Mouse (Mus musculus): ENCODE results near the gene Cul9. TPM values are rescaled to one million over a fixed set of nuclear protein-coding genes. Genes with fewer than 3 reads are reported as not detected.

Gene Cul9
- polyA plus RNA-seq, 1 experiment from 2014 or later, result 3.7 TPM

- Histone ChIP-seq H3K4me3 (ENCODE audit: low read depth, low read length) (no peak overlapping the region), H3K4me2 (ENCODE audit: low read depth, low read length) (no peak overlapping the region), H3K36me3 (replicated peaks; ENCODE audit: control insufficient read depth, insufficient read depth, low read depth, low read length) (peaks cover 7% of the 10 kb centered on the region), H3K27ac (replicated peaks; ENCODE audit: low read depth, low read length) (no peak overlapping the region), H3K9me3 (replicated peaks; ENCODE audit: control insufficient read depth, low read length) (no peaks in the 10 kb centered on the region), H3K9ac (replicated peaks; ENCODE audit: low read length) (no peak overlapping the region), H3K27me3 (ENCODE audit: control insufficient read depth, insufficient read depth, low read length) (no peaks in the 10 kb centered on the region), H3K4me1 (ENCODE audit: control insufficient read depth, insufficient read depth, low read length) (no peaks in the 10 kb centered on the region)
- 88% methylated on average over 9 of the region's 9 CpGs for WGBS
- ATAC-seq (replicated peaks; ENCODE audit: insufficient number of reproducible peaks, low FRiP score, low TSS enrichment, low read depth), result no peak
- DNase-seq (ENCODE audit: low spot score), result no peak
Measured at GRCm38 (mm10) chr17:46588173-46588572, 42.0 kb upstream of the Cul9 start.

- ATAC-seq (replicated peaks; ENCODE audit: insufficient number of reproducible peaks, low FRiP score, low TSS enrichment, low read depth), result no peak
- no peak overlapping the region for H3K4me2 ChIP-seq (ENCODE audit: low read depth, low read length)
- H3K27me3 ChIP-seq (ENCODE audit: control insufficient read depth, insufficient read depth, low read length), result no peaks in the 10 kb centered on the region
- H3K27ac ChIP-seq (replicated peaks; ENCODE audit: low read depth, low read length), result no peak overlapping the region
- peaks cover 11% of the 10 kb centered on the region for H3K36me3 ChIP-seq (replicated peaks; ENCODE audit: control insufficient read depth, insufficient read depth, low read depth, low read length)
- no peaks in the 10 kb centered on the region for H3K4me1 ChIP-seq (ENCODE audit: control insufficient read depth, insufficient read depth, low read length)
- 90% methylated on average over 8 of the region's 8 CpGs for WGBS
- H3K9me3 ChIP-seq (replicated peaks; ENCODE audit: control insufficient read depth, low read length), result no peaks in the 10 kb centered on the region
- no peak for DNase-seq (ENCODE audit: low spot score)
- no peak overlapping the region for H3K9ac ChIP-seq (replicated peaks; ENCODE audit: low read length)
- H3K4me3 ChIP-seq (ENCODE audit: low read depth, low read length), result no peak overlapping the region
Measured at GRCm38 (mm10) chr17:46586327-46586726, 40.1 kb upstream of the Cul9 start.

DNA sequence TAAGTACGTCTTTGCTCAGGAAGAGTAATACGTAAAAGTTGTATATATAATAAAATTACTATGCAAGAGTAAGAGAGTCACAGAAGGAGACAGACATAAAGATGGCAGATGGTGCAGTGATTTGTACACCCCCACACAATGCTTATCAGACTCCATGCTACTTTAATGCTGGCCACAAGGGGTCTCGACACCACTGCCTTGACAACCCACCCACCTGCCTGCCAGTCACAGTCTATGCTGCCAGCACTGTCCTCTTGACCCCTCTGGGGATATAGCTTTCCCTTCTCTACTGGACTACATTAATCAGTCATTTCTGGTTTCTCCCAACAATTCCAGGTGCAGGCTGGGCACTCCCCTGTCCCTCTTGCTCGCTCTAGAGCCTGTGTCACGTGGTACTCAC lies 32.5 kb upstream of the Cul9 start:
- H3K36me3 ChIP-seq (replicated peaks; ENCODE audit: control insufficient read depth, insufficient read depth, low read depth, low read length), result peaks cover 20% of the 10 kb centered on the region
- H3K9ac ChIP-seq (replicated peaks; ENCODE audit: low read length), result no peak overlapping the region
- ATAC-seq (replicated peaks; ENCODE audit: insufficient number of reproducible peaks, low FRiP score, low TSS enrichment, low read depth), result no peak
- H3K4me1 ChIP-seq (ENCODE audit: control insufficient read depth, insufficient read depth, low read length), result no peaks in the 10 kb centered on the region
- H3K4me2 ChIP-seq (ENCODE audit: low read depth, low read length), result no peak overlapping the region
- no peak overlapping the region for H3K27ac ChIP-seq (replicated peaks; ENCODE audit: low read depth, low read length)
- DNase-seq (ENCODE audit: low spot score), result peak; percentile 35
- H3K4me3 ChIP-seq (ENCODE audit: low read depth, low read length), result no peak overlapping the region
- no peaks in the 10 kb centered on the region for H3K9me3 ChIP-seq (replicated peaks; ENCODE audit: control insufficient read depth, low read length)
- 76% methylated on average over 5 of the region's 5 CpGs for WGBS
- no peaks in the 10 kb centered on the region for H3K27me3 ChIP-seq (ENCODE audit: control insufficient read depth, insufficient read depth, low read length)

GRCm38 (mm10) chr17:46576070-46576469 lies 29.9 kb upstream of the Cul9 start:
- no peak overlapping the region for H3K27ac ChIP-seq (replicated peaks; ENCODE audit: low read depth, low read length)
- H3K4me1 ChIP-seq (ENCODE audit: control insufficient read depth, insufficient read depth, low read length), result no peaks in the 10 kb centered on the region
- H3K9me3 ChIP-seq (replicated peaks; ENCODE audit: control insufficient read depth, low read length), result no peaks in the 10 kb centered on the region
- H3K27me3 ChIP-seq (ENCODE audit: control insufficient read depth, insufficient read depth, low read length), result no peaks in the 10 kb centered on the region
- no peak overlapping the region for H3K9ac ChIP-seq (replicated peaks; ENCODE audit: low read length)
- no peak for DNase-seq (ENCODE audit: low spot score)
- no peak overlapping the region for H3K4me2 ChIP-seq (ENCODE audit: low read depth, low read length)
- no peak overlapping the region for H3K4me3 ChIP-seq (ENCODE audit: low read depth, low read length)
- H3K36me3 ChIP-seq (replicated peaks; ENCODE audit: control insufficient read depth, insufficient read depth, low read depth, low read length), result peaks cover 21% of the 10 kb centered on the region
- ATAC-seq (replicated peaks; ENCODE audit: insufficient number of reproducible peaks, low FRiP score, low TSS enrichment, low read depth), result no peak
- WGBS, result 84% methylated on average over 13 of the region's 13 CpGs

GRCm38 (mm10) chr17:46574535-46574934 lies 28.3 kb upstream of the Cul9 start:
- Histone ChIP-seq H3K4me2 (ENCODE audit: low read depth, low read length) (no peak overlapping the region), H3K9ac (replicated peaks; ENCODE audit: low read length) (no peak overlapping the region), H3K27me3 (ENCODE audit: control insufficient read depth, insufficient read depth, low read length) (no peaks in the 10 kb centered on the region), H3K4me1 (ENCODE audit: control insufficient read depth, insufficient read depth, low read length) (no peaks in the 10 kb centered on the region), H3K9me3 (replicated peaks; ENCODE audit: control insufficient read depth, low read length) (no peaks in the 10 kb centered on the region), H3K27ac (replicated peaks; ENCODE audit: low read depth, low read length) (no peak overlapping the region), H3K36me3 (replicated peaks; ENCODE audit: control insufficient read depth, insufficient read depth, low read depth, low read length) (peaks cover 22% of the 10 kb centered on the region), H3K4me3 (ENCODE audit: low read depth, low read length) (no peak overlapping the region)
- ATAC-seq (replicated peaks; ENCODE audit: insufficient number of reproducible peaks, low FRiP score, low TSS enrichment, low read depth) (no peak), DNase-seq (ENCODE audit: low spot score) (no peak)
- 93% methylated on average over 7 of the region's 7 CpGs for WGBS

DNA sequence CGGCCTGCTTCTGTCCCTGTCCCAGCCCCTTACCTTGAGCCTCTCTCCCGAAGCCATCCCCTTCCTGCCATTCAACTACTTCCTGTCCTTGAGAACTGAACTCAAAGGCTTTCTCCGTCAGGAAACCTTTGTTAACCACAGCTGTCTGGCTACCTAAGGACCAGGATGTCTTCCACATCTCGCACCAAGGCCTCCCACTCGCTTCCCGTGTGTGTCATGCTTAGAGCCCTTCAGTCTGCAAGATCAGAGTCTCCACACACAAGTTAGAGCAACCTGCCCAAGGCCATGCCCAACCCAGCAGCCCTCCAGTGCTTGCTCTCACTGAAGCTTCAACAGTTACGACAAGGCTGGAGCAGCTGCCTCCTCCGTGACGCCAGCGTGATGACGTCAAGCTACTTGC lies 24.8 kb upstream of the Cul9 start:
- ATAC-seq (replicated peaks; ENCODE audit: insufficient number of reproducible peaks, low FRiP score, low TSS enrichment, low read depth) (no peak), DNase-seq (ENCODE audit: low spot score) (no peak)
- no peak overlapping the region for H3K4me2 ChIP-seq (ENCODE audit: low read depth, low read length)
- no peak overlapping the region; the same call in 1 of the 2 replicates for H3K9ac ChIP-seq (replicated peaks; ENCODE audit: low read length)
- 89% methylated on average over 11 of the region's 11 CpGs for WGBS
- H3K27me3 ChIP-seq (ENCODE audit: control insufficient read depth, insufficient read depth, low read length), result no peaks in the 10 kb centered on the region
- H3K9me3 ChIP-seq (replicated peaks; ENCODE audit: control insufficient read depth, low read length), result no peaks in the 10 kb centered on the region
- no peak overlapping the region for H3K4me3 ChIP-seq (ENCODE audit: low read depth, low read length)
- H3K27ac ChIP-seq (replicated peaks; ENCODE audit: low read depth, low read length), result no peak overlapping the region
- no peaks in the 10 kb centered on the region for H3K4me1 ChIP-seq (ENCODE audit: control insufficient read depth, insufficient read depth, low read length)
- H3K36me3 ChIP-seq (replicated peaks; ENCODE audit: control insufficient read depth, insufficient read depth, low read depth, low read length), result peaks cover 17% of the 10 kb centered on the region

GRCm38 (mm10) chr17:46559146-46559545 lies 13.0 kb upstream of the Cul9 start:
- H3K27me3 ChIP-seq (ENCODE audit: control insufficient read depth, insufficient read depth, low read length), result no peaks in the 10 kb centered on the region
- WGBS, result 91% methylated on average over 6 of the region's 6 CpGs
- H3K9me3 ChIP-seq (replicated peaks; ENCODE audit: control insufficient read depth, low read length), result no peaks in the 10 kb centered on the region
- H3K4me1 ChIP-seq (ENCODE audit: control insufficient read depth, insufficient read depth, low read length), result peaks cover 1% of the 10 kb centered on the region; the same call in 1 of the 2 replicates
- no peaks in the 10 kb centered on the region; the same call in 1 of the 2 replicates for H3K36me3 ChIP-seq (replicated peaks; ENCODE audit: control insufficient read depth, insufficient read depth, low read depth, low read length)
- DNase-seq (ENCODE audit: low spot score) (no peak), ATAC-seq (replicated peaks; ENCODE audit: insufficient number of reproducible peaks, low FRiP score, low TSS enrichment, low read depth) (no peak)
- H3K4me3 ChIP-seq (ENCODE audit: low read depth, low read length), result no peak overlapping the region
- H3K27ac ChIP-seq (replicated peaks; ENCODE audit: low read depth, low read length), result no peak overlapping the region
- no peak overlapping the region for H3K9ac ChIP-seq (replicated peaks; ENCODE audit: low read length)
- H3K4me2 ChIP-seq (ENCODE audit: low read depth, low read length), result no peak overlapping the region

DNA sequence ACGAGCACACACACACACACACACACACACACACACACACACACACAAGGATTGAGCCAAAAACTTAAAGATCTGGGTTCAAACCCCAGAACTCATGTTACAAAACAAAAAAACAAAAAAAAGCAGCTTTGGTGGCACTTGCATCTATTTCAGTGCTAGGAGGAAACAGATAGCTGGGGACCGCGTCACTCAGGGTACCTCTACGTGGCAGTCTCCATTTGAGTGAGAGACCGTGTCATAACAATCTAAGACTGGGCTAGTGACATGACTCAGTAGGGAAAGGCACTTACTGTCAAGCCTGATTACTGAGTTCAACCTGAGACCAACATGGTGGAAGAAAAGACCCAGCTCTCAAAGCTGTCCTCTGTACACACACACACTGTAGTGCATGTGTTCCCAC lies 12.0 kb upstream of the Cul9 start:
- peaks cover 10% of the 10 kb centered on the region for H3K4me1 ChIP-seq (ENCODE audit: control insufficient read depth, insufficient read depth, low read length)
- DNase-seq (ENCODE audit: low spot score), result no peak
- 92% methylated on average over 5 of the region's 5 CpGs for WGBS
- H3K4me2 ChIP-seq (ENCODE audit: low read depth, low read length), result no peak overlapping the region
- ATAC-seq (replicated peaks; ENCODE audit: insufficient number of reproducible peaks, low FRiP score, low TSS enrichment, low read depth), result no peak
- no peaks in the 10 kb centered on the region for H3K27me3 ChIP-seq (ENCODE audit: control insufficient read depth, insufficient read depth, low read length)
- no peak overlapping the region for H3K27ac ChIP-seq (replicated peaks; ENCODE audit: low read depth, low read length)
- H3K36me3 ChIP-seq (replicated peaks; ENCODE audit: control insufficient read depth, insufficient read depth, low read depth, low read length), result no peaks in the 10 kb centered on the region
- no peak overlapping the region for H3K4me3 ChIP-seq (ENCODE audit: low read depth, low read length)
- H3K9ac ChIP-seq (replicated peaks; ENCODE audit: low read length), result no peak overlapping the region
- no peaks in the 10 kb centered on the region for H3K9me3 ChIP-seq (replicated peaks; ENCODE audit: control insufficient read depth, low read length)
